8 mouse cellular contexts compared by ENCODE assay signal in genomic region chr10:81544296-81545160, GRCm38 (mm10). TPM values are rescaled to one million over a fixed set of nuclear protein-coding genes. Genes with fewer than 3 reads are reported as not detected.
DNase-seq lines count a peak whose midpoint lies in the region; ATAC-seq and TF ChIP-seq lines count a peak whose summit lies in the region.

No protein-coding gene starts in this region.

- peaks cover 3 to 37% of the 10 kb centered on the region in 2 experiments for H3K36me3 ChIP-seq in CH12.LX (replicated peaks in 1 of 2; ENCODE audit: control insufficient read depth in 1 of 2, insufficient read depth in 1 of 2, low read length in 1 of 2)
- peaks cover 36% of the 10 kb centered on the region for H3K36me3 ChIP-seq in forebrain, embryonic 10.5 days (replicated peaks)
- H3K36me3 ChIP-seq in limb, embryonic 14.5 days (ENCODE audit: control insufficient read depth, insufficient read depth, low read length): peaks cover 9% of the 10 kb centered on the region; the same call in 1 of the 2 replicates
- peaks cover 6% of the 10 kb centered on the region for H3K36me3 ChIP-seq in stomach, embryonic 14.5 days (ENCODE audit: control insufficient read depth, insufficient read depth, low read length)

- peak; percentile 24 for ATAC-seq in limb, embryonic 14.5 days (ENCODE audit: low FRiP score, low read depth)
- peak; percentile 12 for ATAC-seq in stomach, embryonic 14.5 days (ENCODE audit: insufficient number of reproducible peaks, insufficient read depth, low FRiP score, low read depth)

- intact Hi-C loops in heart, postnatal 25 days (cut with DNase I): loop anchor here (5.0 kb wide), 1 partner anchor 137 kb away; no protein-coding TSS in a partner anchor

- TF ChIP-seq RAD21 in CH12.LX (IDR thresholded peaks at IDR 0.05; ENCODE audit: low read depth, low read length): no peak

- in situ Hi-C loops in CH12.LX (cut with MboI; ENCODE audit: low pct_ligation_motif_present, low pct_unique_long_range_greater_than_20kb, low sequenced_read_pairs): no loop called here

- H3K9ac ChIP-seq in CH12.LX (ENCODE audit: insufficient read depth, low read depth): peak overlapping the region; percentile 98
- peak overlapping the region; percentile 90 for H3K9ac ChIP-seq in limb, embryonic 14.5 days (ENCODE audit: low read depth, low read length, severe bottlenecking)
- peak overlapping the region; percentile 92 for H3K9ac ChIP-seq in stomach, embryonic 14.5 days (replicated peaks; ENCODE audit: low read depth, low read length)

- no peaks in the 10 kb centered on the region for H3K9me3 ChIP-seq in CH12.LX (replicated peaks; ENCODE audit: low read length)
- H3K9me3 ChIP-seq in forebrain, embryonic 10.5 days: no peaks in the 10 kb centered on the region
- no peaks in the 10 kb centered on the region for H3K9me3 ChIP-seq in limb, embryonic 14.5 days (ENCODE audit: control insufficient read depth, low read length)
- H3K9me3 ChIP-seq in stomach, embryonic 14.5 days (ENCODE audit: control insufficient read depth, low read depth, low read length): no peaks in the 10 kb centered on the region

- H3K4me2 ChIP-seq in CH12.LX (ENCODE audit: insufficient read depth, low read depth, poor library complexity, severe bottlenecking): peak overlapping the region; percentile 32
- peak overlapping the region; percentile 94 for H3K4me2 ChIP-seq in limb, embryonic 14.5 days (replicated peaks; ENCODE audit: low read depth, low read length, severe bottlenecking)
- H3K4me2 ChIP-seq in stomach, embryonic 14.5 days (replicated peaks; ENCODE audit: low read depth, low read length): peak overlapping the region; percentile 95

- DNase-seq in heart, adult 8-10 months (ENCODE audit: low spot score): peak; percentile 48
- no peak for DNase-seq in heart, postnatal 25 days (ENCODE audit: low spot score)
- no peak for DNase-seq in CH12.LX (ENCODE audit: extremely low read depth)
- DNase-seq in forebrain, embryonic 10.5 days (ENCODE audit: extremely low spot score, low spot score): no peak
- no peak for DNase-seq in limb, embryonic 14.5 days (ENCODE audit: low spot score)
- no peak for DNase-seq in Muller cell, postnatal 12 days (ENCODE audit: inconsistent ontology term)
- no peak for DNase-seq in ovary, postnatal 10 days (ENCODE audit: low spot score)

- peak; percentile 70; the same call in 1 of the 2 replicates for TF ChIP-seq POLR2A in CH12.LX (IDR thresholded peaks at IDR 0.05; ENCODE audit: low read depth, low read length)
- TF ChIP-seq POLR2A in limb, embryonic 14.5 days (IDR thresholded peaks at IDR 0.05; ENCODE audit: borderline replicate concordance, extremely low read depth, insufficient read depth, insufficient read length): 0 out of 2 replicates have a peak, but pooled peaks have one; percentile 66

- under 1% methylated on average over 93 of the region's 93 CpGs for WGBS in forebrain, embryonic 10.5 days
- 0% methylated on average over 54 of the region's 93 CpGs for WGBS in limb, embryonic 14.5 days
- WGBS in stomach, embryonic 14.5 days: under 1% methylated on average over 92 of the region's 93 CpGs

- H3K79me2 ChIP-seq in CH12.LX (replicated peaks; ENCODE audit: control insufficient read depth, extremely low read depth, insufficient read depth, poor library complexity, severe bottlenecking): peaks cover 12% of the 10 kb centered on the region

- peaks cover 5% of the 10 kb centered on the region for H3K27me3 ChIP-seq in CH12.LX (replicated peaks)
- H3K27me3 ChIP-seq in forebrain, embryonic 10.5 days (ENCODE audit: poor library complexity, severe bottlenecking): 0 out of 2 replicates have a peak, but pooled peaks cover 6% of the 10 kb centered on the region
- H3K27me3 ChIP-seq in limb, embryonic 14.5 days (ENCODE audit: control insufficient read depth, insufficient read depth, low read length): no peaks in the 10 kb centered on the region
- no peaks in the 10 kb centered on the region for H3K27me3 ChIP-seq in stomach, embryonic 14.5 days (ENCODE audit: control insufficient read depth, insufficient read depth, low read length)

- H3K4me3 ChIP-seq in CH12.LX (replicated peaks in 1 of 3; ENCODE audit: low read depth in 2 of 3, low read length in 2 of 3, poor library complexity in 1 of 3): peak overlapping the region; percentile 73 to 100 (median 84)
- H3K4me3 ChIP-seq in forebrain, embryonic 10.5 days: peak overlapping the region; percentile 97
- peak overlapping the region; percentile 93 for H3K4me3 ChIP-seq in limb, embryonic 14.5 days (replicated peaks; ENCODE audit: low read length)
- peak overlapping the region; percentile 97 for H3K4me3 ChIP-seq in stomach, embryonic 14.5 days (ENCODE audit: low read depth, low read length)

- no peak for TF ChIP-seq CTCF in CH12.LX (conservative IDR thresholded peaks at IDR 0.05 in 1 of 2, IDR thresholded peaks at IDR 0.05 in 1 of 2; ENCODE audit: low read depth in 2 of 2, low read length in 2 of 2)

- peaks cover 7 to 45% of the 10 kb centered on the region in 2 experiments; a peak in 3 of 4 replicates for H3K4me1 ChIP-seq in CH12.LX (ENCODE audit: control insufficient read depth in 1 of 2, insufficient read depth in 2 of 2)
- peaks cover 39% of the 10 kb centered on the region for H3K4me1 ChIP-seq in forebrain, embryonic 10.5 days
- peaks cover 17% of the 10 kb centered on the region for H3K4me1 ChIP-seq in limb, embryonic 14.5 days (ENCODE audit: control insufficient read depth, insufficient read depth, low read length)
- H3K4me1 ChIP-seq in stomach, embryonic 14.5 days (ENCODE audit: control insufficient read depth, insufficient read depth, low read length): peaks cover 25% of the 10 kb centered on the region

- dilution Hi-C loops in CH12.LX (cut with MboI; ENCODE audit: extremely low pct_ligation_motif_present, extremely low pct_unique_long_range_greater_than_20kb, low sequenced_read_pairs): no loop called here

- H3K27ac ChIP-seq in CH12.LX (ENCODE audit: insufficient read depth, low read depth): no peak overlapping the region
- H3K27ac ChIP-seq in forebrain, embryonic 10.5 days: peak overlapping the region; percentile 94
- peak overlapping the region; percentile 76 for H3K27ac ChIP-seq in limb, embryonic 14.5 days (replicated peaks; ENCODE audit: low read depth, low read length)
- H3K27ac ChIP-seq in stomach, embryonic 14.5 days (ENCODE audit: low read length): peak overlapping the region; percentile 66

- no peak for TF ChIP-seq EP300 in CH12.LX (IDR thresholded peaks at IDR 0.05; ENCODE audit: low read length)

RNA-seq across cellular contexts. Expression of gene Gna11, which starts 0.5 kb away (rescaled TPM):
- 10 to 100 TPM; 47.7 to 54.1 (median 50.9) TPM for total RNA-seq in heart, adult 8-10 months (2022)
- total RNA-seq in heart, postnatal 25 days (2021): 10 to 100 TPM; 49.6 to 54.6 TPM
- 7.2 and 9.0 TPM in 2 replicates for total RNA-seq in CH12.LX (2012; rRNA removed)
- total RNA-seq in CH12.LX (2014; rRNA removed): 4.1 and 4.3 TPM in 2 replicates
- 6.9 and 8.7 TPM in 2 replicates for polyA plus RNA-seq in CH12.LX (2012; ENCODE audit: insufficient read length, low read depth)
- 73.4 and 77.2 TPM in 2 replicates for polyA plus RNA-seq in forebrain, embryonic 10.5 days (2016; fragmentation: Nextera tagmentation; extraction: Ambion mirVana)
- 97.4 and 116 TPM in 2 replicates for polyA plus RNA-seq in limb, embryonic 14.5 days (2012; rRNA removed)
- 89.1 and 91.7 TPM in 2 replicates for polyA plus RNA-seq in limb, embryonic 14.5 days (2014; fragmentation: Nextera tagmentation; extraction: Ambion mirVana)
- polyA plus RNA-seq in stomach, embryonic 14.5 days (2014; fragmentation: Nextera tagmentation; extraction: Ambion mirVana): 86.2 and 89.3 TPM in 2 replicates

RNA-seq across cellular contexts. Expression of gene Aes, which starts 14.8 kb away (rescaled TPM):
- total RNA-seq in heart, adult 8-10 months (2022): 1,000 to 10,000 TPM; 1,133 to 1,192 (median 1,173) TPM
- 1,000 to 10,000 TPM; 1,086 to 1,128 TPM for total RNA-seq in heart, postnatal 25 days (2021)
- 93.5 and 114 TPM in 2 replicates for total RNA-seq in CH12.LX (2012; rRNA removed)
- total RNA-seq in CH12.LX (2014; rRNA removed): 7.3 and 11.5 TPM in 2 replicates
- 23.4 and 25.1 TPM in 2 replicates for polyA plus RNA-seq in CH12.LX (2012; ENCODE audit: insufficient read length, low read depth)
- 276 and 283 TPM in 2 replicates for polyA plus RNA-seq in forebrain, embryonic 10.5 days (2016; fragmentation: Nextera tagmentation; extraction: Ambion mirVana)
- 472 and 473 TPM in 2 replicates for polyA plus RNA-seq in limb, embryonic 14.5 days (2012; rRNA removed)
- polyA plus RNA-seq in limb, embryonic 14.5 days (2014; fragmentation: Nextera tagmentation; extraction: Ambion mirVana): 380 and 393 TPM in 2 replicates
- polyA plus RNA-seq in stomach, embryonic 14.5 days (2014; fragmentation: Nextera tagmentation; extraction: Ambion mirVana): 363 and 388 TPM in 2 replicates

RNA-seq across cellular contexts. Expression of gene Gna15, which starts 20.5 kb away (rescaled TPM):
- total RNA-seq in heart, adult 8-10 months (2022): under 1 TPM; 0.37 to 0.78 (median 0.54) TPM
- total RNA-seq in heart, postnatal 25 days (2021): 1 to 10 TPM in 1 of 2 experiments, under 1 TPM in 1; 0.81 to 1.0 TPM
- 9.9 and 10.0 TPM in 2 replicates for total RNA-seq in CH12.LX (2012; rRNA removed)
- total RNA-seq in CH12.LX (2014; rRNA removed): 5.2 and 5.5 TPM in 2 replicates
- 4.9 and 5.2 TPM in 2 replicates for polyA plus RNA-seq in CH12.LX (2012; ENCODE audit: insufficient read length, low read depth)
- polyA plus RNA-seq in forebrain, embryonic 10.5 days (2016; fragmentation: Nextera tagmentation; extraction: Ambion mirVana): 0.84 and 1.1 TPM in 2 replicates
- 3.7 and 3.8 TPM in 2 replicates for polyA plus RNA-seq in limb, embryonic 14.5 days (2012; rRNA removed)
- polyA plus RNA-seq in limb, embryonic 14.5 days (2014; fragmentation: Nextera tagmentation; extraction: Ambion mirVana): 3.4 and 3.8 TPM in 2 replicates
- polyA plus RNA-seq in stomach, embryonic 14.5 days (2014; fragmentation: Nextera tagmentation; extraction: Ambion mirVana): 3.6 and 7.4 TPM in 2 replicates

RNA-seq across cellular contexts. Expression of gene Tle2, which starts 29.8 kb away (rescaled TPM):
- total RNA-seq in heart, adult 8-10 months (2022): 10 to 100 TPM in 2 of 4 experiments, 1 to 10 TPM in 2; 5.4 to 12.1 (median 9.1) TPM
- 1 to 10 TPM; 8.4 to 9.7 TPM for total RNA-seq in heart, postnatal 25 days (2021)
- total RNA-seq in CH12.LX (2012; rRNA removed): 0.30 TPM in 1 of 2 replicates, not detected in the other
- total RNA-seq in CH12.LX (2014; rRNA removed): not detected in 2 replicates
- polyA plus RNA-seq in CH12.LX (2012; ENCODE audit: insufficient read length, low read depth): 0.29 TPM in 1 of 2 replicates, not detected in the other
- 4.1 and 4.3 TPM in 2 replicates for polyA plus RNA-seq in forebrain, embryonic 10.5 days (2016; fragmentation: Nextera tagmentation; extraction: Ambion mirVana)
- polyA plus RNA-seq in limb, embryonic 14.5 days (2012; rRNA removed): 250 and 345 TPM in 2 replicates
- 38.1 and 52.2 TPM in 2 replicates for polyA plus RNA-seq in limb, embryonic 14.5 days (2014; fragmentation: Nextera tagmentation; extraction: Ambion mirVana)
- polyA plus RNA-seq in stomach, embryonic 14.5 days (2014; fragmentation: Nextera tagmentation; extraction: Ambion mirVana): 17.7 and 19.1 TPM in 2 replicates

RNA-seq across cellular contexts. Expression of gene S1pr4, which starts 44.6 kb away (rescaled TPM):
- 1 to 10 TPM in 2 of 4 experiments, under 1 TPM in 2; 0.88 to 1.4 (median 1.0) TPM for total RNA-seq in heart, adult 8-10 months (2022)
- total RNA-seq in heart, postnatal 25 days (2021): 1 to 10 TPM; 1.0 to 1.1 TPM
- total RNA-seq in CH12.LX (2012; rRNA removed) (0.25 and 0.30 TPM in 2 replicates), CH12.LX (2014; rRNA removed) (not detected in 2 replicates)
- polyA plus RNA-seq in CH12.LX (2012; ENCODE audit: insufficient read length, low read depth): 0.16 and 0.19 TPM in 2 replicates
- 0.32 and 0.33 TPM in 2 replicates for polyA plus RNA-seq in forebrain, embryonic 10.5 days (2016; fragmentation: Nextera tagmentation; extraction: Ambion mirVana)
- 0.50 and 0.79 TPM in 2 replicates for polyA plus RNA-seq in limb, embryonic 14.5 days (2012; rRNA removed)
- 0.23 and 0.66 TPM in 2 replicates for polyA plus RNA-seq in limb, embryonic 14.5 days (2014; fragmentation: Nextera tagmentation; extraction: Ambion mirVana)
- 0.41 and 0.72 TPM in 2 replicates for polyA plus RNA-seq in stomach, embryonic 14.5 days (2014; fragmentation: Nextera tagmentation; extraction: Ambion mirVana)

Comparison
In these comparisons a context has a peak if more than half of its experiments do, and no peak if none do; other contexts are left out.
1. H3K4me2 ChIP-seq: peak in every context shown above with its lines; median percentile 95 in stomach, embryonic 14.5 days; 94 in limb, embryonic 14.5 days; 32 in CH12.LX.
2. RNA of gene Aes, which starts 14.8 kb away (polyA plus RNA-seq): 380 to 473 TPM in limb, embryonic 14.5 days, 363 to 388 TPM in stomach, embryonic 14.5 days and 276 to 283 TPM in forebrain, embryonic 10.5 days; 23.4 to 25.1 TPM in CH12.LX; every median in the first group is over 10 times any median in the second.
3. Peak in every context shown above with its lines, with median percentiles within 50 percentile points of each other: H3K4me3 ChIP-seq and H3K9ac ChIP-seq.